Mouse (Mus musculus): ENCODE results near the gene Dgkg.

- TF ChIP-seq CTCF (IDR thresholded peaks at IDR 0.05; ENCODE audit: low read depth, low read length) (no peak), POLR2A (IDR thresholded peaks at IDR 0.05; ENCODE audit: insufficient read depth, low read length) (no peak)
Observed at GRCm38 (mm10) chr16:22497976-22498375, 159.0 kb downstream of the Dgkg start.
